Mouse (Mus musculus) midbrain, embryonic 15.5 days (tissue): ENCODE measurements around the gene Gpr137. TPM values are rescaled to one million over a fixed set of nuclear protein-coding genes. Genes with fewer than 3 reads are reported as not detected.
"Not testable (repeated sequence)": the region's sequence is repeated elsewhere in the genome, so short reads cannot be mapped to it uniquely, and the experiment has no call there.

Source experiments
- ATAC-seq: fragments of 200-750 bp; cut with Nextera tagmentation; replicated peaks from 2 replicates; pipeline ENCODE4 v1.8.0; 2017; ENCODE audit warnings: moderate TSS enrichment
- H3K27ac ChIP-seq: fragments of 300-500 bp; sonication (generic); 2 replicates; pipeline ENCODE4 v1.5.1; 2015; ENCODE audit warnings: mild to moderate bottlenecking, inconsistent platforms
- H3K27me3 ChIP-seq: fragments of 300-500 bp; sonication (generic); replicated peaks from 2 replicates; pipeline ENCODE4 v1.6.1; 2015; ENCODE audit warnings: inconsistent platforms
- H3K36me3 ChIP-seq: fragments of 300-500 bp; sonication (generic); replicated peaks from 2 replicates; pipeline ENCODE4 v1.6.1; 2015; ENCODE audit warnings: inconsistent platforms
- H3K4me1 ChIP-seq: fragments of 300-500 bp; sonication (generic); 2 replicates; pipeline ENCODE4 v1.6.1; 2015; ENCODE audit warnings: inconsistent platforms
- H3K4me2 ChIP-seq: fragments of 300-500 bp; sonication (generic); 2 replicates; pipeline ENCODE4 v1.6.1; 2015; ENCODE audit warnings: inconsistent platforms, mild to moderate bottlenecking, moderate library complexity
- H3K4me3 ChIP-seq: fragments of 300-500 bp; sonication (generic); 2 replicates; pipeline ENCODE4 v1.5.1; 2015; ENCODE audit warnings: mild to moderate bottlenecking, inconsistent platforms
- H3K9ac ChIP-seq: fragments of 300-500 bp; sonication (generic); 2 replicates; pipeline ENCODE4 v1.6.1; 2015; ENCODE audit warnings: mild to moderate bottlenecking, inconsistent platforms
- H3K9me3 ChIP-seq: fragments of 300-500 bp; sonication (generic); 2 replicates; pipeline ENCODE4 v1.6.1; 2016; ENCODE audit warnings: inconsistent platforms
- WGBS: fragments of 180-500 bp; shearing (Covaris S2); methylation state at CpG from one replicate; pipeline ENCODE4 v1.1.7; 2015; ENCODE audit warnings: mixed read lengths; 5-methylcytosine and 5-hydroxymethylcytosine counted together
- polyA plus RNA-seq: library from polyadenylated mRNA; unstranded; fragments of >200 nt; fragmentation: Nextera tagmentation; extraction: Ambion mirVana; gene quantifications from 2 replicates; pipeline ENCODE4 v1.2.1, GENCODE M21; 2015

Gene Gpr137
- polyA plus RNA-seq, 1 experiment from 2014 or later = 70.5 TPM

- peaks cover 32% of the 10 kb centered on the region for H3K4me1 ChIP-seq
- H3K4me2 ChIP-seq = no peak overlapping the region
- WGBS = 91% methylated on average over 15 of the region's 15 CpGs
- H3K27me3 ChIP-seq = no peaks in the 10 kb centered on the region
- H3K9me3 ChIP-seq = no peaks in the 10 kb centered on the region
- peaks cover 18% of the 10 kb centered on the region for H3K36me3 ChIP-seq
- ATAC-seq = no peak
- H3K9ac ChIP-seq = no peak overlapping the region
- H3K4me3 ChIP-seq = no peak overlapping the region
- H3K27ac ChIP-seq = no peak overlapping the region
Observed at GRCm38 (mm10) chr19:6912205-6912970, 29.9 kb downstream of the Gpr137 start.

DNA sequence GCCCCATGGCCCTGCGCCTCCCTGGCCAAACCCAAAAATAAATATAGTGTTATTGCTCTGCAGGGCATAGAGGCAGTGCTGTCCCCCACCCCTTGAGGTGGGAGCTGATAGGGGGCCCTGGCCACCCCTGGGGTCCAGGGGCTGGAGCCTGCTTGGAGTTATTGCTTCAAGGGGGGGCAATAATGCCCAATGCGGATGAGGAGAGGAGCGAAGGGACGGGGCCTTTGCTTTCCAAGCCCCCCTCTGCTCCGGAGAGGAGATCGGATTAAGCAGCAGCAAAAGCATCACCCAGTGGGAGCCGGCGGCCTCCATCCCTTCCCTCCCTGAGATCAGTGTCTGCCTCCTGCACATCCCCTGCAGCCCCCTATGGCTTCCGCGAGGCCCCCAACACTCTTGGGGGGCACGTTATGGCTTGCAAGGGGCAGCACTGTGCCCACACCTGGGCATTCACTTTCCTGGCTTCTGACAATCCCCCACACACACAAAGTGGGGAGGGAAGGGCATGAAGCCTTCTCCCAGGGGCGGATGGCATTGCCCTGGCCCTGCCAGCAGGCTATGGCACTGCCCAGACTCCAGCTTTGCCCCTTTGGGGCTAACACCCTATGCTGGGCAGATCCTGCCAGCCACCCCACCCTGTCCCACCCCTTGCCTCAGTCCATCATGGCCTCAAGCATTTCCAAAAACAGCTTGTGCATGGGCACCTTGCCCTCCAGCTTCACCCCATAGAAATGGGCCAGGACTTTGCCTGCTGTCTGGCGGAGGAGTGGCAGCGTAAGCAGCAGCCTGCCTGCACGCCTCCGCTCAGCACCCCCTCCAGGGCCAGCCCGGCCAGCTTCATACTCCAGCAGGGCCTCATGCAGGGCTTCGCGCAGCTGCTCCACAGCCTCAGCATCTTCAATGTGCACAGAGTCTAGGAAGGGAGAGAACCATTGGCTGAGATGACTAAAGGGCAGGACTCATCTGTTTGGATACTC lies 30.9 kb downstream of the Gpr137 start:
- Histone ChIP-seq H3K4me1 (peaks cover 34% of the 10 kb centered on the region), H3K4me3 (peak overlapping the region; percentile 3; the same call in 1 of the 2 replicates), H3K36me3 (peaks cover 18% of the 10 kb centered on the region), H3K9ac (no peak overlapping the region), H3K27me3 (no peaks in the 10 kb centered on the region), H3K9me3 (no peaks in the 10 kb centered on the region), H3K4me2 (peak overlapping the region; percentile 72; the same call in 1 of the 2 replicates), H3K27ac (no peak overlapping the region)
- no peak for ATAC-seq
- 78% methylated on average over 19 of the region's 19 CpGs for WGBS

DNA sequence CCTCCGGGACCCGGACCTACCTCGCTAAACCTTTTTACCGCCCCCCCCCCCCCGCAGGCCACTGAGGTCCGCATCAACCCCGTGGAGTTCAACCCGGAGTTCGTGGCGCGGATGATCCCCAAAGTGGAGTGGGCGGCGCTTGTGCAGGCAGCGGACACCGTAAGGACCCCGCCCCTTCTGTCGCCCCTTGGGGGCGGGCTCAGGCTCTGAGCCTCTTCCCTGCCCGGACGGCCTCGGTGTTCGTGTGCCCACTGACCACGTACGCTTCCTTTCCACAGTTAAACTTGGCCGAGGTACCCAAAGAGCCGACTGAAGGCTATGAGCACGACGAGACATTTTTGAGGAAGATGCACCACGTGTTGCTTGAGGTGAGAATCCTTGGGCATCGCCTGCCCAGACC lies 32.0 kb downstream of the Gpr137 start:
- not testable (repeated sequence) for ATAC-seq, H3K9me3 ChIP-seq, H3K27me3 ChIP-seq
- peaks cover 18% of the 10 kb centered on the region for H3K36me3 ChIP-seq
- H3K4me2 ChIP-seq = peak overlapping the region; percentile 72
- H3K27ac ChIP-seq = peak overlapping the region; percentile 98
- peak overlapping the region; percentile 70 for H3K9ac ChIP-seq
- WGBS = 0% methylated on average over 29 of the region's 30 CpGs
- H3K4me1 ChIP-seq = peaks cover 34% of the 10 kb centered on the region
- H3K4me3 ChIP-seq = peak overlapping the region; percentile 68

DNA sequence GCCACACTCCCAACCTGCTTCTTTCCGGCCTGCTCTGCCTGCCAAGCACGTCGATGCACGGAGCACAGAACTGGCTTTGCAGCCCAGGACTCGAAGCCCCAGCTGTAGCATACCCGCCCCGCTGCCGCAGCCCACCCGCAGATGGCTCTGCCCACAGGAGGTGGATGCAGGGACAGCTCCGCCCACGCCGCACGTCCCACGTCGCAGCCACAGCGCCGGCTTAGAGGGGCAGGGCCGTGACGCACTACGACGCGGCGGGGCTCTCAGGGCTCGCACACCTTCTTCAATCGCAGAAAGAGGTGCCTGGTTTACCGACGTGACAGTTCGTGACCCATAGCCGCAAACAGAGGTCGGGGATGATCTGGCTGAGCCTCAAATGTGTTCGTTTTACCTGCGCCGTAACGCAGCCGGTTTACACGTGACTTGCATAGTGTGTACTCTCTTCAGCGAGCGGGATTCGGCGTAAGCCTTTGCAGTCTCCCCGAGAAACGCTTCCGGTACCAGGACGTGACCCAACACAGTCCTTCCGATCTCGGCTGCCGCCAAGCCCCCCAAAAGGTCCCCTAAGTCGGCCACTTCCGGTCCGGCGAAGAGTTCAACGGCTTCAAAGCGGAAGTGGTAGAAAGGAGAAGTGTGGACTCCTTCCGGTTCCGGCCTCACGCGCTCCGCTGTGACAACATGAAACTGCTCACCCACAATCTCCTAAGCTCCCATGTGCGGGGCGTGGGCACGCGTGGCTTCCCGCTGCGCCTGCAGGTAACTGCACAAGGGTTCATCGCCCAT lies 32.6 kb downstream of the Gpr137 start, which contains the start of the genes Trmt112 and Prdx5:
TSS of gene Trmt112 (plus strand) at position 192 of the 783 bp plus-strand sequence.
TSS of gene Prdx5 (minus strand) at position 600 of the 783 bp plus-strand sequence.
- Histone ChIP-seq H3K27ac (peak within 1 kb of the TSS; percentile 98), H3K4me1 (peaks cover 34% of the 10 kb centered on the region), H3K27me3 (no peaks in the 10 kb centered on the region), H3K4me2 (peak within 1 kb of the TSS; percentile 72), H3K9me3 (no peaks in the 10 kb centered on the region), H3K4me3 (peak within 1 kb of the TSS; percentile 68), H3K36me3 (peaks cover 18% of the 10 kb centered on the region), H3K9ac (peak within 1 kb of the TSS; percentile 70)
- 0% methylated on average over 65 of the region's 65 CpGs for WGBS
- peak; percentile 96 for ATAC-seq

DNA sequence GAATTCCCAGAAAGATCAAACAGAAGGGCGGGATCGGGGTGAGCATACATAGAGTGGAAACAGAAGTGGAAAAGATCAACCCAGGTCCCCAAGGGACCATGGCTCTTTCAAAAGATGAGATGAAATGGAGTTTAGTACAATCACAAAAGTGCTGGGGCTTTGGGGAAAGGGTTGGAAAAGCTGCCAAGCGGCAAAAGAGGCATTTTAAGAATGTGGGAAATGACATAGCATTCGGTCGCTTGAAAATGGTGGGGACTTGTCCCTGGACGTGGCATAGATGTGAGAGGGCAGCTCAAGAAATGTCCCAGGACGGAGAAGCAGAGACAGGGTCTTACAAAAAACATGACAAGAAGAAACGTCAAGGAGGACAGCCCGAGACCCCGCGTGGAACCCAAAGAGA lies 33.3 kb downstream of the Gpr137 start:
- ATAC-seq = no peak
- peak overlapping the region; percentile 98 for H3K27ac ChIP-seq
- no peaks in the 10 kb centered on the region for H3K27me3 ChIP-seq
- peak overlapping the region; percentile 72 for H3K4me2 ChIP-seq
- peak overlapping the region; percentile 70 for H3K9ac ChIP-seq
- WGBS = 12% methylated on average over 11 of the region's 11 CpGs
- peaks cover 34% of the 10 kb centered on the region for H3K4me1 ChIP-seq
- peaks cover 18% of the 10 kb centered on the region for H3K36me3 ChIP-seq
- no peaks in the 10 kb centered on the region for H3K9me3 ChIP-seq
- peak overlapping the region; percentile 68 for H3K4me3 ChIP-seq

- H3K4me2 ChIP-seq = peak overlapping the region; percentile 72
- H3K27ac ChIP-seq = no peak overlapping the region
- peaks cover 34% of the 10 kb centered on the region for H3K4me1 ChIP-seq
- no peak for ATAC-seq
- no peak overlapping the region; the same call in 1 of the 2 replicates for H3K9ac ChIP-seq
- peaks cover 16% of the 10 kb centered on the region for H3K36me3 ChIP-seq
- peak overlapping the region; percentile 68; the same call in 1 of the 2 replicates for H3K4me3 ChIP-seq
- no peaks in the 10 kb centered on the region for H3K9me3 ChIP-seq
- no peaks in the 10 kb centered on the region for H3K27me3 ChIP-seq
- WGBS = 89% methylated on average over 7 of the region's 7 CpGs
Observed at GRCm38 (mm10) chr19:6907811-6908540, 34.3 kb downstream of the Gpr137 start.

DNA sequence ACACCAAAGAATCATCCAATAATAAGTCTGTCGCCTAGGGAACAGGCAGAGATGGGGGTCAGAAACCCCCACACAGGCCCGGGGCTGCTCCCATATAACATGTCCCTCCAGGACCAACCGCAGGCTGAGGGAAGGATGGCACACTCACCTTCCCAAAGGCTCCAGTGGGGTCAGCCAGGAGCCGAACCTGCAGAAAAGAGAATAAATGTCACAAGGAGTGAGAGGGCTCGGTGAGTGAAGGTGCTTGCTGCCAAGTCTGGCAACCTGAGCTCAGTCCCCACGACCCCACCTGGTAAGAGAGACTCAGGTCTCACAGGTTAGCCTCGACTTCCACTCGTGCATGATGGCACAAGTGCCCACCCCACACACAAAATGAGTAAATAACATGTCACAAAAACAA lies 35.2 kb downstream of the Gpr137 start:
- Histone ChIP-seq H3K4me1 (peaks cover 34% of the 10 kb centered on the region), H3K27ac (no peak overlapping the region), H3K36me3 (peaks cover 9% of the 10 kb centered on the region; the same call in 1 of the 2 replicates), H3K9me3 (no peaks in the 10 kb centered on the region), H3K4me3 (no peak overlapping the region), H3K4me2 (no peak overlapping the region), H3K27me3 (no peaks in the 10 kb centered on the region), H3K9ac (no peak overlapping the region)
- WGBS = 96% methylated on average over 8 of the region's 8 CpGs
- no peak for ATAC-seq

DNA sequence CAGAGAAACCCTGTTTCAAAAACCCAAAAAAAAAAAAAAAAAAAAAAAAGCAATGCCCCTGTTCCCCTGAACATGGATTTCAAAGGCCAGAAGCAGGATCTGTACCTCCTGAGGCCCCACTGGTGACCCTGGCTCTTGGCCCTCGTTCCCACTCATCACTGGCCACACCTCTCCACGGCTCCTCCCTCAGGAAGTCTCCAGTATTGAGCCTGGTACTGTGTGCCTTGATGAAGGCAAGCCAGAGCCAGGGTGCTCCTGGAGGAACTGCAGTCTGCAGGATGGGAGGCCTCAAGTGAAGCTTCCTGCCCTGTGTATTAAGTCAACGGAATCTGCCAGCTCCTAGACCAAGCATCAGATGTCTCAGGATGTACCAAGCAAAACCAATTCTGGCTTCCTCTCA lies 36.1 kb downstream of the Gpr137 start:
- peaks cover 2% of the 10 kb centered on the region; the same call in 1 of the 2 replicates for H3K36me3 ChIP-seq
- ATAC-seq = no peak
- H3K27ac ChIP-seq = no peak overlapping the region
- peaks cover 26% of the 10 kb centered on the region for H3K4me1 ChIP-seq
- H3K27me3 ChIP-seq = no peaks in the 10 kb centered on the region
- WGBS = 87% methylated on average over 3 of the region's 3 CpGs
- H3K9me3 ChIP-seq = no peaks in the 10 kb centered on the region
- H3K9ac ChIP-seq = no peak overlapping the region
- no peak overlapping the region for H3K4me2 ChIP-seq
- no peak overlapping the region for H3K4me3 ChIP-seq

GRCm38 (mm10) chr19:6905498-6906159 lies 36.7 kb downstream of the Gpr137 start:
- Histone ChIP-seq H3K9me3 (no peaks in the 10 kb centered on the region), H3K27ac (no peak overlapping the region), H3K4me1 (peaks cover 22% of the 10 kb centered on the region), H3K27me3 (no peaks in the 10 kb centered on the region), H3K9ac (no peak overlapping the region), H3K4me2 (no peak overlapping the region), H3K36me3 (no peaks in the 10 kb centered on the region; the same call in 1 of the 2 replicates), H3K4me3 (no peak overlapping the region)
- no peak for ATAC-seq
- WGBS = 91% methylated on average over 11 of the region's 11 CpGs

DNA sequence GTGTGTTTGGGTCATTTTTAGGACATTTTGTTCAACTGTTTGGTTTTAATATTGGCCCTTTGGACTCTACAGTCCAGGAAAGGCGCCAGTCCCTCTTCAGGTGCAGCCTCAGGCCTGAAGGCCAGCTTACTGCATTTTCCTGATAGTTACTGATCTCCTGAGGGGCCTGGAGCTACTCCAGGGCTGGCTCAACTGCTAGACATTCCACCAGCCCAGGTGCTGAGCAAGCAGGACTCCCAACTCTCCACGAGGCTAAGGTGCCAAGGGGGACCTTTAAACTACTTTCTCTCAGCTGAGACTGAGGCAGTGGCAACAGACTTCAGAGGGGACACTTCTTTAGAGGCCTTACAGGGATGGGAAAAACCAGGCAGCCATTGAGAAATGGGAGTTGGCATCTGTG lies 37.4 kb downstream of the Gpr137 start:
- no peak for ATAC-seq
- H3K27me3 ChIP-seq = no peaks in the 10 kb centered on the region
- H3K4me2 ChIP-seq = no peak overlapping the region
- no peaks in the 10 kb centered on the region for H3K9me3 ChIP-seq
- 81% methylated on average over 2 of the region's 2 CpGs for WGBS
- H3K9ac ChIP-seq = no peak overlapping the region
- H3K4me1 ChIP-seq = peaks cover 19% of the 10 kb centered on the region
- no peak overlapping the region for H3K4me3 ChIP-seq
- H3K36me3 ChIP-seq = no peaks in the 10 kb centered on the region; the same call in 1 of the 2 replicates
- H3K27ac ChIP-seq = no peak overlapping the region

- Histone ChIP-seq H3K4me2 (no peak overlapping the region), H3K27me3 (no peaks in the 10 kb centered on the region), H3K4me3 (no peak overlapping the region), H3K9ac (no peak overlapping the region), H3K27ac (no peak overlapping the region), H3K36me3 (no peaks in the 10 kb centered on the region; the same call in 1 of the 2 replicates), H3K4me1 (peaks cover 8% of the 10 kb centered on the region), H3K9me3 (no peaks in the 10 kb centered on the region)
- 95% methylated on average over 1 of the region's 1 CpGs for WGBS
- ATAC-seq = no peak
Observed at GRCm38 (mm10) chr19:6903031-6903430, 39.2 kb downstream of the Gpr137 start.
